Mouse (Mus musculus) olfactory bulb, adult 2 months (tissue): ENCODE data around the gene Gins3.

Experiments used
- CTCF ChIP-seq: fragments of 200-500 bp; IDR thresholded peaks from 2 replicates; pipeline ENCODE4 v1.5.1; 2012; ENCODE audit warnings: low read depth, mild to moderate bottlenecking, low read length, moderate library complexity; ENCODE audit not compliant: insufficient read depth
- POLR2A ChIP-seq: fragments of 200-500 bp; IDR thresholded peaks from 2 replicates; pipeline ENCODE4 v1.6.1; 2012; ENCODE audit warnings: mild to moderate bottlenecking, low read depth, low read length, moderate library complexity; ENCODE audit not compliant: insufficient read depth

DNA sequence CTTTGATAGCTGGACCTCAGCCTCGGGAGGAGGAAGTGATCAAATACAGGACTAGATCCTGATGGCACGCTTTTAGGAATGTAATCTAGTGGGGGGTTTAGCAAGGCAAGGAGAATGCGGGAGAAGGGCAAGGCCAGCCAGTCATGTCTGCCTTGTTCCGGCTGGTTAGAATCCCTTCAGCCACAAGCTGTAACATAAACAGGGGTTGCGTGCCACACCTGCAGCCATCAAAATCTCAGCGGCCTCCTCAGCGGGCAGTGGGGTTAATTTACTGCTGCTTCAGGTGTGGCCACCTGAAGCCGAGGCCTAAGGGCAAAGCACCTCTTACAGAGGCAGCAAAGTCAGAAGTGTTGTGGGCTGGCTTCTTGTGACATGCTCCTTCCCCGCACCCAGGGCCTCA, 43.4 kb downstream of the Gins3 start, which contains the start of gene Ndrg4:
- TF ChIP-seq POLR2A (no peak), CTCF (no peak)
